Mouse (Mus musculus) liver, postnatal 0 days (tissue): ENCODE results near the gene Gm37240. TPM values are rescaled to one million over a fixed set of nuclear protein-coding genes. Genes with fewer than 3 reads are reported as not detected.

ENCODE experiments used
- ATAC-seq: fragments of 200-750 bp; cut with Nextera tagmentation; 2 replicates; pipeline ENCODE4 v1.8.0; 2017; ENCODE audit warnings: mild to moderate bottlenecking, moderate library complexity
- DNase-seq: peaks from one replicate; pipeline ENCODE4 v3.0.0-alpha.2; 2016
- H3K27ac ChIP-seq: fragments of 300-500 bp; sonication (generic); 2 replicates; pipeline ENCODE4 v1.5.1; 2014; ENCODE audit warnings: antibody characterized with exemption, moderate library complexity, mild to moderate bottlenecking, low read depth
- H3K27me3 ChIP-seq: fragments of 300-500 bp; sonication (generic); 2 replicates; pipeline ENCODE4 v1.6.1; 2014; ENCODE audit warnings: low read length, control low read depth, mixed read lengths; ENCODE audit not compliant: insufficient read depth
- H3K36me3 ChIP-seq: fragments of 300-500 bp; sonication (generic); replicated peaks from 2 replicates; pipeline ENCODE4 v1.6.1; 2014; ENCODE audit warnings: mild to moderate bottlenecking, control low read depth, low read length, moderate library complexity, mixed read lengths; ENCODE audit not compliant: insufficient read depth
- H3K4me1 ChIP-seq: fragments of 300-500 bp; sonication (generic); 2 replicates; pipeline ENCODE4 v1.6.1; 2014; ENCODE audit warnings: antibody characterized with exemption, mild to moderate bottlenecking, control low read depth; ENCODE audit not compliant: insufficient read depth
- H3K4me2 ChIP-seq: fragments of 300-500 bp; sonication (generic); 2 replicates; pipeline ENCODE4 v1.6.1; 2014; ENCODE audit warnings: low read depth, mild to moderate bottlenecking, low read length, moderate library complexity, mixed read lengths
- H3K4me3 ChIP-seq: fragments of 300-500 bp; sonication (generic); 2 replicates; pipeline ENCODE4 v1.5.1; 2014; ENCODE audit warnings: low read depth, low read length
- H3K9ac ChIP-seq: fragments of 300-500 bp; sonication (generic); replicated peaks from 2 replicates; pipeline ENCODE4 v1.6.1; 2014; ENCODE audit warnings: mild to moderate bottlenecking, moderate library complexity
- H3K9me3 ChIP-seq: fragments of 300-500 bp; sonication (generic); 2 replicates; pipeline ENCODE4 v1.6.1; 2016; ENCODE audit warnings: mild to moderate bottlenecking, control low read depth, low read length, mixed read lengths
- CTCF ChIP-seq: sonication (generic); IDR thresholded peaks from 2 replicates; pipeline ENCODE4 v1.5.1; 2016; ENCODE audit warnings: antibody characterized with exemption, low read depth
- EP300 ChIP-seq: IDR thresholded peaks from 2 replicates; pipeline ENCODE4 v1.6.1; 2016; ENCODE audit warnings: antibody characterized with exemption, low read depth, mild to moderate bottlenecking
- WGBS: fragments of 180-500 bp; shearing (Covaris S2); extraction: QIAGEN DNeasy Blood & Tissue Kit; methylation state at CpG from one replicate; pipeline ENCODE4 v1.1.7; 2014; ENCODE audit not compliant: insufficient replicate concordance; 5-methylcytosine and 5-hydroxymethylcytosine counted together
- polyA plus RNA-seq: library from polyadenylated mRNA; unstranded; fragments of >200 nt; fragmentation: Nextera tagmentation; extraction: Ambion mirVana; gene quantifications from 2 replicates; pipeline ENCODE4 v1.2.1, GENCODE M21; 2015

Gm37240 gene
- polyA plus RNA-seq, 1 experiment from 2014 or later: 0.72 TPM

- H3K36me3 ChIP-seq: no peaks in the 10 kb centered on the region
- peak; percentile 40 for ATAC-seq
- under 1% methylated on average over 62 of the region's 76 CpGs for WGBS
These were observed 1072.4 kb downstream of the Gm37240 start, which contains the start of gene Fbxw7 for GRCm38 (mm10) chr3:84814762-84815381. Gene Fbxw7 (plus strand): TSS chr3:84815268.

DNA sequence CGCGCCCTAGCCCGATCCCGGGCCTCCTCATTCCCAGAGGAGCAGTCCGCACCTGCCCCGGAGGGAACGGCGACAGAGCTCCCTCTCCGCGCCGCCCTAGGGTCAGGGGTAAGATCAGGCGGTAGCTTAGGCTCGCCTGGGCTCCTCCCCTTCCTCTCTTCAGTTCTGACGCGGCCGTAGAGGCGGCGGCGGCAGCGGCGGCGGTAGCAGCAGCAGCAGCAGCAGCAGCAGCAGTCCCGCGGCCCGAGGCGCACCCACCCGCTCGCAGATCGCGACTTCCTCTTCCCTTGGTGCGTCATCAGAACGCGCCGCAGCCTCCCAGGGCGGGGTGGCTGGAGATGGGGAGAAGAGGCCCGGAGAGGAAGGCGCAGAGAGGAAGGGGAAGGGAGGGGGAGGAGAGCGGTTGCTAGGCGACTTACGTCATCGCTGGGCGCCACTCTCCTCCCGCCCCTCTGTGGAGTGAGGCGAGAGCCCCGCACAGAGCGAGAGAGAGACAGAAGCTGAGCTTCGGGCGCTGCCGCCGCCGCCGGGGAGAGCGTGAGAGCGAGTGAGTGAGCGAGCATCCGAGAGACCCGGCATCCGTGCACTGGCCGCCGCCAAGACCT lies 1073.1 kb downstream of the Gm37240 start:
- TF ChIP-seq CTCF: no peak; the same call in 1 of the 2 replicates
- no peak for TF ChIP-seq EP300
- no peaks in the 10 kb centered on the region for H3K36me3 ChIP-seq
- peak overlapping the region; percentile 87 for H3K9ac ChIP-seq
- ATAC-seq: peak; percentile 93
- DNase-seq: peak; percentile 100
- H3K27me3 ChIP-seq: no peaks in the 10 kb centered on the region
- peak overlapping the region; percentile 88 for H3K4me3 ChIP-seq
- peak overlapping the region; percentile 94 for H3K27ac ChIP-seq
- WGBS: 1% methylated on average over 55 of the region's 60 CpGs
- peak overlapping the region; percentile 100 for H3K4me2 ChIP-seq
- peaks cover 17% of the 10 kb centered on the region for H3K4me1 ChIP-seq
- no peaks in the 10 kb centered on the region for H3K9me3 ChIP-seq

More at GRCm38 (mm10) chr3:84814762-84815381, 1072.4 kb downstream of the Gm37240 start, which contains the start of gene Fbxw7:
- H3K9me3 ChIP-seq: no peaks in the 10 kb centered on the region
- peak within 1 kb of the TSS; percentile 100 for H3K4me2 ChIP-seq
- H3K4me1 ChIP-seq: peaks cover 17% of the 10 kb centered on the region
- TF ChIP-seq CTCF (no peak), EP300 (no peak)
- peak within 1 kb of the TSS; percentile 88 for H3K4me3 ChIP-seq
- peak within 1 kb of the TSS; percentile 87 for H3K9ac ChIP-seq
- DNase-seq: no peak
- H3K27me3 ChIP-seq: no peaks in the 10 kb centered on the region
- H3K27ac ChIP-seq: peak within 1 kb of the TSS; percentile 94

DNA sequence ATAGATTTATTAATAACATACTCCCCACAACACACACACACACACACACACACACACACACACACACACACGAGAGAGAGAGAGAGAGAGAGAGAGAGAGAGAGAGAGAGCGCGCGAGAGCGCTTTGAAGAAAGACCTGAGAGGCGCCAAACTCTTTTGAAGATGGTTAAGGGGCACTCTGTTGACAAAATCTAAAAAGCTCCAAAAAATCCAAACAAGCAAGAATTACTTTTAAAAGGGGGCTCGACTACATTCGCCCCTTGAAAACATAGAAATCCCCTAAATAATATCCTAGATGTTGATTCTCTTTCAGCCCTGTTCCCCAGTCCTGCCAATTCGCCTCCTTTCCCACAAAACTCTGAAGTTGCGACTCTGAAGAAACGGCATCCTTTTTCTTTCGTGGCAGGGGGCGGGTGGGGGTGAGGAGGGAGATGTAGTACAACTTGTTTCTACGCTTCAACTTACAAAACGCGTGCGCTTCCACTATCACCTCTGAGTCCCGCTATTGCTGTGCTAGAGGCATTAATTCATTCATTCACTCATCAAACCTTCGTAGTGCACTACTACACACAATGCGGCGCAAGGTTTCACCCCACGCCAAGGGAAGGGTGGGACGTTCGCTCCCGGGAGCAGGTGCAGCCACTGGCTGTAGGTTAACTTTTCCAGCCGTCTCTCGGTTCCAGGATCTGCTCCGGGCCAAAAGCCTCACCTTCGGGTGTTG lies 1073.7 kb downstream of the Gm37240 start:
- no peaks in the 10 kb centered on the region for H3K36me3 ChIP-seq
- peak overlapping the region; percentile 94 for H3K27ac ChIP-seq
- H3K4me3 ChIP-seq: peak overlapping the region; percentile 88
- peaks cover 17% of the 10 kb centered on the region for H3K4me1 ChIP-seq
- DNase-seq: no peak
- peak; percentile 40 for ATAC-seq
- WGBS: under 1% methylated on average over 29 of the region's 29 CpGs
- no peaks in the 10 kb centered on the region for H3K27me3 ChIP-seq
- peak overlapping the region; percentile 100 for H3K4me2 ChIP-seq
- peak overlapping the region; percentile 85 for H3K9ac ChIP-seq
- no peak for TF ChIP-seq CTCF
- TF ChIP-seq EP300: no peak
- H3K9me3 ChIP-seq: no peaks in the 10 kb centered on the region

DNA sequence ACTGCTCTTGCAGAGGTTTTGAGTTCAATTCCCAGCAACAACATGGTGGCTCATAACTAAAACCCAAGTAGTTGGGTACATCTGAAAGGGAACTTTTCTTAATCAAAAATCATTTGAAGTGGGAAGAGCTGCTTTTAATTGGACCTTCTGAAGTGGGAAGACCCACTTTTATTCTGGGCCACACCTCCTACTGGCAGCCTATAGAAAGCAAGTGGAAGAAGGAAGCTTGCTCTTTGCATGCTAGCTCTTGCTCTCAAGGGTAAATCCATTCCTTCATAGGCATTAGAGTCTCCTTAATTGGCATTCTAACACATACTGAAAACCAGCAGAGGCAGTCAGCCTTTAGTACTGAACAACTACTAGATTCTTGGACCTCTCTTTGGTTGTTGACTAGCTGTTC lies 1076.5 kb downstream of the Gm37240 start:
- no peak overlapping the region for H3K9ac ChIP-seq
- H3K27ac ChIP-seq: no peak overlapping the region

DNA sequence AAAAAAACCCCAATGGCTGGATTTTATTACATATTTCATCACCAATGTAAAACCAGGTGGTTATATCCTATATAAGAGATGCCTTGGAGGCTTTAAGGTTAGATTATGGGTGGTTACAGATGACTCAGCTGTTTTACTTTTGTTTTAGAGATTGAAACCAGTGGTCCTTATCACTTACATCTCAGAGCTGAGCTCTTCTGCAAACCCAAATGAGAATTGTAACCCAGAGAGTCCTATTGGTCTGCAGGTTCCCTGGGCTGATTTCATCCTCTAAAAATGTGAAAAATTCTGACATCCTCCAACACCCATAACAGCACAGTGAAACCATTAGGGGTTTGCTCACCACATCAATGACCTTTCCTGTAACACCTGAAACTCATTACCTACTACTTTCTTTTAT lies 1078.4 kb downstream of the Gm37240 start:
- no peak overlapping the region for H3K27ac ChIP-seq
- TF ChIP-seq EP300: no peak
- TF ChIP-seq CTCF: no peak
- DNase-seq: no peak
- no peak overlapping the region for H3K4me2 ChIP-seq
- no peak overlapping the region for H3K4me3 ChIP-seq
- no peak overlapping the region for H3K9ac ChIP-seq
- no peak for ATAC-seq
- H3K9me3 ChIP-seq: no peaks in the 10 kb centered on the region
- peaks cover 8% of the 10 kb centered on the region for H3K4me1 ChIP-seq
- no peaks in the 10 kb centered on the region for H3K27me3 ChIP-seq
- no peaks in the 10 kb centered on the region for H3K36me3 ChIP-seq

More for the DNA sequence above, 1076.5 kb downstream of the Gm37240 start:
- ATAC-seq (no peak), DNase-seq (no peak)
- no peaks in the 10 kb centered on the region for H3K36me3 ChIP-seq
- H3K9me3 ChIP-seq: no peaks in the 10 kb centered on the region
- H3K4me3 ChIP-seq: no peak overlapping the region
- TF ChIP-seq CTCF (no peak), EP300 (no peak)
- no peak overlapping the region for H3K4me2 ChIP-seq
- no peaks in the 10 kb centered on the region for H3K27me3 ChIP-seq
- peaks cover 8% of the 10 kb centered on the region for H3K4me1 ChIP-seq

- peaks cover 5% of the 10 kb centered on the region for H3K4me1 ChIP-seq
- DNase-seq (no peak), ATAC-seq (no peak)
- no peak overlapping the region for H3K9ac ChIP-seq
- H3K4me3 ChIP-seq: no peak overlapping the region
- no peaks in the 10 kb centered on the region for H3K27me3 ChIP-seq
- no peaks in the 10 kb centered on the region for H3K9me3 ChIP-seq
- H3K4me2 ChIP-seq: no peak overlapping the region
- no peak overlapping the region for H3K27ac ChIP-seq
- TF ChIP-seq CTCF (no peak), EP300 (no peak)
- 61% methylated on average over 3 of the region's 3 CpGs for WGBS
- no peaks in the 10 kb centered on the region for H3K36me3 ChIP-seq
These were observed 1079.5 kb downstream of the Gm37240 start for GRCm38 (mm10) chr3:84807826-84808225.
